Mouse (Mus musculus) brain, adult 2 months (tissue): ENCODE measurements around the gene Cpxm1.
"Not testable (repeated sequence)": the region's sequence is repeated elsewhere in the genome, so short reads cannot be mapped to it uniquely, and the experiment has no call there.

Experiments used
- DNase-seq: peaks from one replicate; pipeline ENCODE4 v3.0.0; 2011; ENCODE audit warnings: low read depth, low spot score

Gene Cpxm1

DNA sequence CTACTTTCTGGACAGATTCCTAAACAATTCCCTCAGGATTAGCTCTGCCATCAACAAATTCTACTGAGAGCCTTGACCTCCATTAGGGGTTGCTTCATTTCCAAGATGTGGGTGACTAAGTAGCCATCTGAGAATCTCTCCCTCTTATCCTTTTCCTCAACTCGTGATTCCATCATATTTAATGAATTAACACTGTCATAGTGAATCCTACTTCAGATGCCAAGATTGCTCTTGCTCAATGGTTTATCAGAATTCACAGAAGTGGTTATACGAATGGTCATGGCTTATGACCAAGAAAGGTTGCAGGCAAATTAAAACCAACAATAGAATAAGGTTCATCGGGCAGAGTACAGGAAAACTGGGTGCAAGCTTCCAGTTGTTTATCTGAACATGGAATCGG, 4.5 kb upstream of the Cpxm1 start:
- DNase-seq, result no peak

DNA sequence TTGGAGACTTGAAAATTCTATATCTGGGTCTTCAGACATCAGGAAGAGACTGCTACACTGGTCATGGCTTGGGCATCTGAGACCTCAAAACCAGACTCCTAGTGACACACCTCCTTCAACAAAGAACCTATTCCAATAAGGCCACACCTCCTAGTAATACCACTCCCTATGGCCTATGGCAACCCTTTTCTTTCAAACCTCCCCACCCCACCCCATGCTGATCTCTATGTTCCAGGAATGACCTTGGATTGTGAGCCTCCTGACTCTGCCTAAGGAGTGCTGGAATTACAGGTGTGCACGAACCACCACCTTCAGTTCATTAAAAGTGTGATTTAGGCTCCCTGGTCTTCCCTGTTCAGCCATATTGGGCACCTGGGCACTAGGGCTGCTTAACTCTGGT, 2.7 kb upstream of the Cpxm1 start:
- DNase-seq, result no peak

DNA sequence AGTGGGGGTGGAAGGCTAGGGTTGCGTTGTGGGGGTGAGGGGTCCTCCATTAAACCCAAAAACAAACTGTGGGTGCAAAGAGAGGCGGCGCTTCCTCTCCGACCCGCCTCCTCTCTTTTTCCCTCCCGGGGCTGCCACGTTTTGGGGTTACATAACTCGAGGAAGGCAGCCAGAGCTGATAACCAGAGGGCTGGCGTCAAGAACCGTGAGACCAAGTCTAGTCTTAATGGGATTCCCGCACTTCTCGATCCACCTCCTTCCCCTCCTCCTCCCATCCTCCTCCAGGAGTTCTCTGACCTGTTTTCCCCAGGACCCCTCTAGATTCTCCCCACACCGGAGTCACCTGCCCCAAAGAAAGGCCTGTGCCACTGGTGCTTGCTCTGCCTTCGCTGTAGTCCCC, 717 bp upstream of the Cpxm1 start:
- no peak for DNase-seq

DNA sequence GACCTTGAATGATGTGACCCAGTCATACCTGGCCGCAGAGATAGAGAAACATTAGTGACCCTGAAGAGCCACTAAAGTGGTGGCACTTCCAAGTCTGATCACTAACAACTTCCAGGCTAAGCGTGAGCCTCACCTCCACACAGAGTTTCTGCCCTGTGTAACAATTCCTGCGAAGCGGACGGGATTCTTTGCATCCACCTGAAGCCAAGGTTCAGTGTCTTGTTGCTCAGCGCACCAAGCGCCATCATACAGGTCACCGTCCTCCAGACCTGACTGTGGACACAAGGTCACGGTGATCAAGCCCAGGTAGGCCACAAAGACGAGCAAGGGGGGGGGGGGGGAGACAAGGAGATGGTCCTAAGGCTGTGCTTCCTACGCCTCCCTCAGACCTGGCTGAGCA, 1.7 kb downstream of the Cpxm1 start:
- DNase-seq, result no peak

DNA sequence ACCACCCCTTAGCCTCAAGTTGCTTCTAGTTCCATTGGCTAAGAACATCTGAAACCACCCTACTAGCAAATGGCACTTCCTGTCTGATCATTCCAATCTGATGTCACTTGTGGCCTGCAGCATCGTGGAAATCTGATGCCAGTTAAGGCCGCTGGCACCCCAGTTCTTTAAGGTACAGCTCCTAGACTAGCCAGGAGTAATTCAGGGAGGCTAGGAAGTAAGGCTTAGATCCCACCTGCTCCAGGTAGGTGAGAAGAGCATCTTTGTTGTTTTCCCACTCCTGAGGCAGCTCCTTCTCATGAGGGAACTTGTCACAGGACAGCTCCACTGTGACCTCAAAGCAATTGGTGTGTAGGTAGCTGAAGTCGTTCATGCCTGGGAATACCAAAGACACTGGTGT, 4.5 kb downstream of the Cpxm1 start:
- DNase-seq, result no peak

DNA sequence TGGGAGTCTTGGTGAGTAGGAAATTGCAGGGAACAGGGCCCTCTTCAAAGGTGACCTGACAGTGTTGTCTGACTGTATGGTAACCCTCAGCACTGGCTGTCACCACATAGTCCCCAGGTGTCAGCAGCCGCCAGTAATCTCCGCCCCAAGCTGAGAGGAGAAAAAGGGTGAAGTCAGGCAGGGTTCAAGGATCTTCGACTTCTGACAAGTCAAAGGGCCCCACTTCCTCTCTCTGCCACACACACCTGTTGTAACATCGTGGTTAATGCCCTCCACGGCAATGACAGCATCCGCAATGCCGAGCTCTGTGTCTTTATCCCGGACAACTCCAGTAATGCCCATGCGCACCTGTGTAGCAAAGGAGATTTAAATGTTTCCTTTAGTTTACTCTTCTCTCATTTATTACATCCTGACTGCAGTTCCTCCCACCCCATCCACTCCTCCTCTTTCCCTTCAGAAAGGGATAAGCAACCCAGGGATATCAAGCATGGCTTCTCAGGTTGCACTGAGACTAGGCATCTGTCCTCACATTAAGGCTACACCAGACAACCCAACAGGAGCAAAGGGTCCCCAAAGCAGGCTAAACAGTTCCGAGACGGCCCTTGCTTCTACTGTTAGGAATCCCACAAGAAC, 6.3 kb downstream of the Cpxm1 start:
- no peak for DNase-seq

DNA sequence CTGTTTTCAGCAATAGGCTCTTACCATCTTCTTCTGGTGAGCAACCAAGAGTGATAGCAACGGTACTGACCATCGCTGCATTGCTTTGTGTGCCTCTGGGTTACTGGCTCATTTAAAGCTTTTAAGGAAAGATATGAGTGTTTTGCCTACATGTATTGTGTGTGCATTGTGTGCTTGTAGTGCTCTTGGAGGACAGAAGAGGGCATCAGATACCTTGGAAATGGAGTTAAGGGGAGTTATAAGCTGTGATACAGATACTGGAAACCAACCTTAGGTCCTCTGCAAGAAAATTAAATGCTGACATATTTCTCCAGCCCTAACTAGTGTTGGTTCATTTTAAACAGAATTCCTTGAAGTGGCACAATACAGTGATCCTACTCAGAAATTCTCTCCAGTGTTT, 8.6 kb downstream of the Cpxm1 start:
- no peak for DNase-seq

DNA sequence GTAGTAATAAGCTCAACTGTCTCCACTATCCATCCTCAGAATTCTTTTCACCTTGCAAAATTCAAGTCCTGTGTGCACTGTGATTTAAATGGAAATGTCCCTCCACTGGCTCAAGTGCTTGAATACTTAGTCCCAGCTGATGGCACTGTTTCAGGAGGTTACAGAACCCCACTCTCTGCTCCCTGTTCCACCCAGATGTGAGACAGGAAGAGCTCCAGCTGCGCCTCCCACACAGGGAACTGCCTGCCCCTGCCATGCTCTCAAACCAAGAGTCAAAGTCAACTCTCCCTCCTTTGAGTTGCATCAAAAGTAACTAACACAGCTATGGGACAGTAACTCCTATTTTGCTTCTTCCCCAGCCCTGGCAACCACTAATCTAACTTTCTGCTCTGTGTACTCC, 11.2 kb downstream of the Cpxm1 start:
- DNase-seq, result no peak

DNA sequence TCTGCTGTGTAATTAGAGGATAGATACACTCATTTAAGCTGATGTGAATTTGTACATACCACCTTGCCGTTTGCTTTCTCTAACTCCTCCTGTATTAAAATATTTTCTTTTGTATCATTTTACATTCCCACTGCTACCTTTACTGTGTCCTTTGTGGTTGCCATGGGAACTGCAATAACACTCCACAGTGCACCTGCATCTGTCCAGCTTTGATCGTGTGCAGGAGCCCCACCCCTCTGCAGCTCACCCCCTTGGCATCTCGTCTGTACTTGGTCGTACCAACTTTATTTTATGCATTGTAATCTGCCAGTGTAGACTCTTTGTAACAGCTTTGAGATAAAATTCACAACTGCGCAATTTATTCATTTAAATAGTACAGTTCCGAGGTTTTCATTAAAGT, 13.5 kb downstream of the Cpxm1 start:
- DNase-seq, result peak; percentile 10

DNA sequence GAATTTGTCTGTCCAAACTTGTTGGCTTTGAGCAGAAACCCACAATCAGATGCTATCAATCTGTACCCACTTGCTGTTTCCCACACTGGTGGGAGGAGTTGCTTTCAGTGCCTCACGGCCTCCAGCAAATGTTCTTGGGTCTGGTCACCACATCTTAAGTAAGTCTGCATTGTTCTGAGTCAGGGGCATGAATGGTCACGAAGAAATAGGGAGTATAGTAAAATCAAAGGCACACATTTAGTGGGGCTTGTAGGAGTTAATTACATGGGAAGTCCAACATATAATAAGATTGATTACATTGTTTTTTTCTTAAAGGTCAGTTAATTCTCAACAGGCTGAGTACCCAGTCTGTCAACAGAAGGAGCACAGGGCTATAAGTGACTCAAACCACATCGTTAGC, 14.2 kb downstream of the Cpxm1 start:
- peak; percentile 5 for DNase-seq

DNA sequence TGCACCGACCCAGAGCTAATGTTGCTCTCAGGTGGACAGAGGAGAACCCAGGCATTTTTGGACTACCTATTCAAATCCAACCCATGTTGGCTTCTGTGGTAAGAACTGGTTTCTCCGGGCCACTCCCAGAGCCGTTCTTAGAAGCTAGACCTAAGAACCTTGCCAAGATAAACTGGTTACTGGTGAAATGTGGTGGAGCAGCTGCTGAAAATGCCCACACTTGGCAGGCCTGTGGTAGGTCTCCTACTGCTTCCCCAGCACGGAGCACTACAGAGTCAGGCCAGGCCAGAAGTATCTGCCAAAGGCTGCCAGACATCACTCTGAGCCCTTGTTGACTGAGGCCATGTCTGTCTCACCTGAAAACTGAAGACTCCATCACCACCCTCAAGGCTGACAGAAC, 22.4 kb downstream of the Cpxm1 start:
- DNase-seq, result peak; percentile 38

DNA sequence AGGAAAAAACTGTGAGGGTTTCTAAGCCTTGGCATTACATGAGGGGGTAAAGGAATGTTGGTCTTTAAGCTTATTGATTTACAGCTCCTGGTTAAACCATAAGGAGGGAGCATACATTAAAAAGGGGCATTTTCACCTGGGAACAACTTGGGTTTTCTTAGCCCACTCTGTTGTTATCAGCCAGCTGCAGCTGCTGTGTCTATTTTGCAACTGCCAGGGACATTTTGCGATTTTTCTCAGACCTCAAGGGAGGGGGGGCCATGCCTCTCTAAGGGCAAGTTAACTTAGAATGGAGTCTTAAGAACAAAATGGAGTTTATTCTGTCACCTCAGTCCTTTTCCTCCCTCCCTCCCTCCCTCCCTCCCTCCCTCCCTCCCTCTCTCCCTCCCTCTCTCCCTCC, 24.3 kb downstream of the Cpxm1 start:
- DNase-seq, result not testable (repeated sequence)

DNA sequence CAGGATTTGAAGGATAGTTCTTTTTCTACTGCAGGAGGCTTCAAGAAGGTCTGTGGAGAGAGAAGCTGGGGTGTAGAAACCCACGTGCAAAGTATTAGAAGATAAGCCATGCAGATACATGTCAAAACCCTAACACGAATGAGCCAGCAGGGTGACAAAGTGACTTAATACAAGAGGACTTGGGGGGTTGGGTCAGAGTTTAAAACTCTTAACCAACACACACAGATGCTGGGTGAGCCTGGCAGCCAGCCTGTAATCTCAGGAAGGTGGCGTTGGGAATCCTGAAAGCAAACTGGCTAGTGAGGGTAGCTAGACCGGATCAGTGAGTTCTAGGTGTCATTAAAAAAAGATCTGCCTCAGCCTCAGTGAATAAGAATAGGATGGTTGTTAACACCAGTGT, 30.0 kb downstream of the Cpxm1 start:
- no peak for DNase-seq

DNA sequence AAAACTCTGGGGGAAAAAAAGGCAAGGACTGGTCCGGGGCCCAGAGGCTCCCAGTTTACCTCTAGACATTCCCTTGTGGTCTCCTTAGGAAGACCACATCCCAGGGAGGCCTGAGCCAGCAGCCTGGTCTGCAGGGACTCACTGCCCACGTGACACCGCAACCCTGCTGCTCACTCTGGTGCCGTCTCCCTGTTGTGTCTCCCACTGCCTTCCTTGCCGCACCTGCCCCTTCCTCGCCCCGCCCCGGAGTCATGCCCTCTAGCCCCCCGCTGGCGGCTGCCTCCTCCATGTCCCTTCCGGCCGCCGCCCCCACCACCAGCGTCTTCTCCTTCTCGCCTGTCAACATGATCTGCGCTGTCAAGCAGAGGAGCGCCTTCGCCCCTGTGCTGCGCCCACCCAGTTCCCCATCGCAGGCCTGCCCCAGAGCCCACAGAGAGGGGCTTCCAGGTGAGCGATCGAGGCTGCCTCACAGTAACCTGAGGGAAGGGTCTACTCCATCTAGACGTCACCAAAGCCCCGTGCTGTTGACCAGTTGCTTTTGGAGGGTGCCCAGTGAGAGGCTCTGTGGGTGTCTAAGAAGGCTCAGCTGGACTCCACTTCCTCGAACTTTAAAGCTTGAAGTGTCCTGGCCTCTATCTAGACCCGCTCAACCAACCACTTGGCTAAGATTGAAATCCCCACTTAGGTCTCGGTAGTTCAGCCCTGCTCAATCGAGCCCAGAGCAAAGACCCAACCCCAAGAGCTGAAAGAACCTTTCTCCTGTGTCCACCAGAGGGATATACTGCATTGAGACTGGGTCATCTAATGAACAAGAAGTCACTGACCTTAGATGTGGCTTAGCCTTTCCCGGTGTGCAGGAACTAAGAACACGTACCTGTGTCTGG, 31.9 kb downstream of the Cpxm1 start:
- DNase-seq, result peak; percentile 8

DNA sequence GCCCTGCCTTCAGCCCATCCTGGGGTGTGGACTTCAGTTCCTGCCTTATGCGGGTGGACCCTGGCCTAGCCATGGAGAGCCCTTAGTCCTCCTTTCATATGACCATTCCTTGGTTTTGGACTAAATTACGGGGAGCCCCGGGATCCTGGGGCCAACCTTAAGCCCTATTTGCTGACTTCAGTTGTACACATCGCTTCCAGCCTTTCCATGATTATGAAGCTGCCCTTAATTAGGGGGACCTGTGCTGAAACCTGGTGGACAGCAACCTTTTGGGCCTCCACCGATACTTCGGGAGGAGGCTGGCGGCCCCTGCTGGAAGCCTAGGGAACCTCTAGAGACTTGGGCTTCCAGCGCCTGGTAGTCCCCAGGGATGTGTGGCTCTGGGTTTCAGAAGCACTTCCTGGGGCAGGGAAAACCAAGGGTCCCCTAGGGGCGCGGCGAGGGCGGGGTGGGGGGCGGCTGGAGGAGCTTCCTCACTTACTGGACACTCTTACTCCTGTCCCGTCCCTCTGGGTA, 34.8 kb downstream of the Cpxm1 start:
- peak; percentile 45 for DNase-seq

DNA sequence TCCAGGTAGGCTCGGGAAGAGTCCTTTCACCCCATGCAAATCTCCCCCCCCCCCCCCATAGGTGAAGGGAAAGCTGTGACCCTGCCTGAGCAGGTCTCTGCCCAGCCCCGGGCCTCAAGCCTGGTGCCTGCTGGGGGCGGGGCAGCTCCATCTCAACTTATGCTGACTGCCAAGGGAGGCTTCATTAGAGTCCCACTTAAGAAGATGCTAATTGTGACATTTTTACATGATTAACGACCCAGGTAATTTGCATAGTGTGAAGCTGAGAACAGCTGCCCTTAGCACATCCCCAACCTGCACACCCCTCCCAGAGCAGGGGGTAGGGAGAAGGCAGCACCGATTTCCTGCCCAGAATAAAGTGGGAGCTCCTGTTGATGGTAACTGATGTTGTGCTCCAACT, 38.5 kb downstream of the Cpxm1 start:
- DNase-seq, result peak; percentile 4

DNA sequence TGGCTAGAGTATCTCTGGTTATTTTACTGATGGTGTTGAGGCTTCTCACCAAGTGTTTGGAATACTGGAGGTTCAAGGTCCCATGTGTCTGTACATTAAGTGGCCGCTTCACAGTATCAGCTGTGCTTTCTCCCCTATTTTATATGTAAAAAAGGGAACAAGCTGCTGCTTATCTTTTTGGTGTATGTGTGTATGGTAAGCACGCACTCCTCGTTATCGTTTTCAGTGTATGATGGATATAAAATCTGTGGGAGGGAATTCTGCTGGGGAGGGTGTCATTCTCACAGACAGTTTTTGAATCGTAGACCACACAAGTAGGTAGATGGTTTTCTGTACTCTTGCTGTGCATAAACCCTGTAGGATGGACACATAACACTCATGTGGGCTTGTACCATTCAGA, 39.8 kb downstream of the Cpxm1 start:
- no peak for DNase-seq

DNA sequence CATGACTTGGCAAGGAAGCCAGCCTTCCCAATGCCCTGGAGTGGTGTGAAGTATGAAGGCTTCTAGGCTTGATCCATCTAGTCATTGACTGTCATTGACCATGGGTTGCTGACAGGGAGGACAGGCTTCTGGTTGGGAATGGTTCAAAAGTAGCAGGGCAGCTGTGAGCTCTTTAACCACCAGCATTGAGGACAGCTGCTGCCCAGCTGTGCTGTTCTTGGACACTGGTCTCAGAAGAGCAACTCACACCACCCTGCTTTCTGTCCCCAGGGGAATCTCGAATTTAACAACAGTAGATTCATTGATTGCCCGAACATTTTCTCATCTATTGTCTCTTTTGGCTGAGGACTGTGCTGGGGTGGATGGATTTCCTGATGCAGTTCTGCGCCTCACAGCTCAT, 43.5 kb downstream of the Cpxm1 start:
- peak; percentile 20 for DNase-seq

DNA sequence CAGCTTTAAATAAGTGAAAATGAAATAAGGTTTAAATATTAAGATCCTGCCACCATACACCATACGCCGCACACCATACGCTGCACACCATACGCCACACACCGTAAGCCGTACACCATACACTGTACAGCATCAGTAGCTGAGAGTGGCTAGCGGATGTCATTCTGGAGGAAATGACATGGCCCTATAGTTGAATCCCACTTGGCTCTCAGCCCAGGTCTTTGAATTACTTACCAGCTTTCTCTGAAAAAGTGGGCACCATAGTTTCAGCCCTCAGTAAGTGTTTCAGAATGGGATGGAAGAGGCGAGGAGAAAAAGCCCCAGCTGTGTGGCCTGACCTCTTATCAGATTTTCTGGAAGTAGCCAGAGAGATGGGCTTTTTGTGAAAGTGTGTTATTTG, 44.0 kb downstream of the Cpxm1 start:
- no peak for DNase-seq

DNA sequence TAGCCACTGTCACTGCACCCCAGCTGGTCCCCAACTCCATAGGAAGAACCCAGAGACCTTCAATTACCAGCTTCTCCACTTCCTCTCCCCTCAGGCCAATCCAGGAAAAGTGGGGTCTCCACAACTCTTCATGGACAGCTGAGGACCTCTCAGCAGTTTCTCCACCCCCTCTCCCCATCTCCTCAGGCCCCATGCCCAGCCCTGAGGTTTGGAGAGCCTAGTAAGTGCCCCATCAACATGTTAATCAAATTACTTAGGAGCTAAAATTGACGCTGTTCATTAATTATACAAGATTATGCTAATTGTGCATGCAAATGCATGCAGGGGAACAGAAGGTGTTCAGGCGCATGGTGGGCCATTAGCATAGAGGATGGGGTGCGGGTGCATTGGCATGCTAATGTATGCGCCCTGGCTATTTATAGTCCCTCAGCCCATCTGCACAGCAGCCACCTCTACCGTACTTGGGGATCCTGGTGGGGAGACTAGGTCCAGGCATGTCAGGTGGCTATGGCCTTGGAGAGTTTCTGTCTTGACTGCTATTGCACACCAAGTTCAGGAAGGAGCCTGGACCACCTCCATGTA, 45.5 kb downstream of the Cpxm1 start:
- peak; percentile 65 for DNase-seq

DNA sequence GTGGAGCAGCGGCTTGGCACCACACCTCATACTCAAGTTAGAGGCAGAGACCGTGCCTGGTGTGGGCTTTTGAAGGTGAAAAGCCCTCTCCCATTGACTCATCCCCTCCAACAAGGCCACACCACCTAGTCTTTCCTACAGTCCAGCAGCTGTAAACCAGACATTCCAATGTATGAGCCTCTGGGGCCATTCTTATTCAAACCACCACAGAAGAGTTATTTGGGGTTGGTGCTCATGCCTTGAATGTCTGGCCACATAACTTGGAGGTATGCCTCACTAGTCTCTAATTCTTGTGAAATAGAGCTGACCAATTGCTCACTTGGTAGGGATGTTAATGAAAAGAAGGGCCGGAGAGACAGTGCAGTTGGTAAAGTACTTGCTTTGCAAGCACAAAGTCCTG, 47.0 kb downstream of the Cpxm1 start:
- no peak for DNase-seq

DNA sequence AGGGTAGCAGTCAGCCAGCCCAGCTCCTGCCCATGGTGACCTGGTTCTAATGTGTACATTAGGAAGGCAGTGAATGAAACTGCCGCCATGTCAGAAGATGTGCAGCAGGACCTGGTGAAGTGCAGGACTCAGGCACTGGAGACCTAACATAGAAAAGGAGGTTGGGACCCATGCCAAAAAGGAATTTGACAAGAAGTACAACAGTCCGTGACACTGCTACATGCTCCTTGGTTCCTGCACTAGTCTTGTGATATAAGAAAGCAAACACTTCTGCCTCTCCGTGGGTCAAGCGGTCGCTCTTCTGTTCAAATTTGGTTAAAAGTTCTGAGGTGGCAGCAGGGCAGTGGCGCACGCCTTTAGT, 56.2 kb downstream of the Cpxm1 start:
- no peak for DNase-seq
